9 mouse cellular contexts compared by ENCODE assay signal in genomic region chr15:77905275-77905970, GRCm38 (mm10). TPM values are rescaled to one million over a fixed set of nuclear protein-coding genes. Genes with fewer than 3 reads are reported as not detected.
DNase-seq lines count a peak whose midpoint lies in the region; ATAC-seq and TF ChIP-seq lines count a peak whose summit lies in the region.
"Had no signal": no experiment of that assay in that cellular context is flagged by ENCODE, and none has a peak within 500 bp of the region (broad histone marks: within the 10 kb centered on the region; RNA-seq: fewer than 3 reads in every experiment).

No protein-coding gene starts in this region.

- H3K27ac ChIP-seq in heart, adult 2 months, result peak overlapping the region; percentile 81
- peak overlapping the region; percentile 92 for H3K27ac ChIP-seq in lung, embryonic 15.5 days
- H3K27ac ChIP-seq in olfactory bulb, adult 2 months (ENCODE audit: insufficient read depth, low read depth, low read length), result no peak overlapping the region

- H3K4me3 ChIP-seq in heart, adult 2 months, result peak overlapping the region; percentile 37
- peak overlapping the region; percentile 26 for H3K4me3 ChIP-seq in lung, embryonic 15.5 days
- peak overlapping the region; percentile 32 for H3K4me3 ChIP-seq in olfactory bulb, adult 2 months (ENCODE audit: insufficient read depth, low read depth, low read length)

- peak; percentile 84 for TF ChIP-seq POLR2A in heart, adult 2 months (IDR thresholded peaks at IDR 0.05; ENCODE audit: insufficient read depth, low read depth, low read length)
- TF ChIP-seq POLR2A in olfactory bulb, adult 2 months (IDR thresholded peaks at IDR 0.05; ENCODE audit: insufficient read depth, low read depth, low read length), result no peak

- H3K4me1 ChIP-seq in heart, adult 2 months (ENCODE audit: control insufficient read depth, insufficient read depth, low read length), result peaks cover 13% of the 10 kb centered on the region
- H3K4me1 ChIP-seq in lung, embryonic 15.5 days, result peaks cover 59% of the 10 kb centered on the region
- H3K4me1 ChIP-seq in olfactory bulb, adult 2 months (ENCODE audit: control insufficient read depth, insufficient read depth, low read length), result peaks cover 19% of the 10 kb centered on the region

- H3K27me3 ChIP-seq in heart, adult 2 months (ENCODE audit: control insufficient read depth, insufficient read depth, low read length), result no peaks in the 10 kb centered on the region
- H3K27me3 ChIP-seq in lung, embryonic 15.5 days, result no peaks in the 10 kb centered on the region
- H3K27me3 ChIP-seq: CH12.LX had no signal

- peak; percentile 46 to 62 for DNase-seq in cerebellum, postnatal 25 days
- DNase-seq in cerebellum, postnatal 4 days (ENCODE audit: low spot score in 2 of 2), result no peak
- peak; percentile 92 for DNase-seq in embryo, embryonic 10.5 days (ENCODE audit: low spot score)
- peak; percentile 81 to 85 for DNase-seq in heart, adult 2 months
- DNase-seq in kidney, adult 11 months, result peak; percentile 82
- DNase-seq in urinary bladder, postnatal 36 days (ENCODE audit: low spot score in 2 of 2), result peak; percentile 68 to 83

- peak overlapping the region; percentile 37 for H3K9ac ChIP-seq in heart, adult 2 months (ENCODE audit: low read depth, low read length)
- H3K9ac ChIP-seq in lung, embryonic 15.5 days, result peak overlapping the region; percentile 32

- TF ChIP-seq CTCF in heart, adult 2 months (IDR thresholded peaks at IDR 0.05), result no peak
- no peak for TF ChIP-seq CTCF in olfactory bulb, adult 2 months (IDR thresholded peaks at IDR 0.05; ENCODE audit: insufficient read depth, low read depth, low read length)

- no peaks in the 10 kb centered on the region for H3K79me2 ChIP-seq in heart, adult 2 months (replicated peaks; ENCODE audit: control insufficient read depth, insufficient read depth, low read length)

- WGBS in heart, adult 2 months, result 9% methylated on average over 26 of the region's 26 CpGs
- WGBS in lung, embryonic 15.5 days, result 4% methylated on average over 26 of the region's 26 CpGs
- 20% methylated on average over 26 of the region's 26 CpGs for WGBS in olfactory bulb, adult 2 months

- peak; percentile 91 for ATAC-seq in lung, embryonic 15.5 days (ENCODE audit: borderline replicate concordance, extremely low read depth, low FRiP score, low TSS enrichment)

- no peak for TF ChIP-seq EP300 in heart, adult 2 months (IDR thresholded peaks at IDR 0.05; ENCODE audit: insufficient read depth, low read depth, low read length)

- no peaks in the 10 kb centered on the region for H3K9me3 ChIP-seq in lung, embryonic 15.5 days

- intact Hi-C loops in heart, adult 2 months (cut with DNase I), result no loop called here

- no peaks in the 10 kb centered on the region for H3K36me3 ChIP-seq in heart, adult 2 months (ENCODE audit: control insufficient read depth, insufficient read depth, low read length)
- H3K36me3 ChIP-seq in lung, embryonic 15.5 days, result no peaks in the 10 kb centered on the region

- peak overlapping the region; percentile 58 for H3K4me2 ChIP-seq in lung, embryonic 15.5 days

RNA-seq across cellular contexts. Expression of gene Txn2, which starts 23.4 kb away (rescaled TPM):
- total RNA-seq in heart, adult 2 months (2021), result 100 to 1,000 TPM; 260 to 299 TPM
- 403 and 411 TPM in 2 replicates for polyA plus RNA-seq in heart, adult 2 months (2012; rRNA removed)
- polyA plus RNA-seq in lung, embryonic 15.5 days (2015; fragmentation: Nextera tagmentation; extraction: Ambion mirVana), result 207 and 211 TPM in 2 replicates
- not detected in 2 replicates for polyA plus RNA-seq in olfactory bulb, adult 2 months (2012; ENCODE audit: insufficient read depth, insufficient read length, low replicate concordance, missing spikeins)

RNA-seq across cellular contexts. Expression of gene Foxred2, which starts 51.1 kb away (rescaled TPM):
- under 1 TPM; 0.39 to 0.84 TPM for total RNA-seq in heart, adult 2 months (2021)
- 0.96 and 1.1 TPM in 2 replicates for polyA plus RNA-seq in heart, adult 2 months (2012; rRNA removed)
- polyA plus RNA-seq in lung, embryonic 15.5 days (2015; fragmentation: Nextera tagmentation; extraction: Ambion mirVana), result 3.8 TPM in 2 replicates
- not detected in 2 replicates for polyA plus RNA-seq in olfactory bulb, adult 2 months (2012; ENCODE audit: insufficient read depth, insufficient read length, low replicate concordance, missing spikeins)

Comparison
In these comparisons a context has a peak if more than half of its experiments do, and no peak if none do; other contexts are left out.
1. DNase-seq: peak in cerebellum, postnatal 25 days (2 of 2), embryo, embryonic 10.5 days (single experiment), heart, adult 2 months (2 of 2), kidney, adult 11 months (single experiment) and urinary bladder, postnatal 36 days (2 of 2); none in cerebellum, postnatal 4 days (0 of 2).
2. Peak in every context shown above with its lines, with median percentiles within 50 percentile points of each other: H3K4me3 ChIP-seq.